Mouse (Mus musculus): ENCODE data around the gene Hilpda.

- no peak for TF ChIP-seq CTCF (IDR thresholded peaks at IDR 0.05; ENCODE audit: extremely low read depth, insufficient read length, insufficient replicate concordance, low read depth, low read length)
- TF ChIP-seq POLR2A (IDR thresholded peaks at IDR 0.05; ENCODE audit: low read depth, low read length), result no peak
These were observed 15.2 kb downstream of the Hilpda start for GRCm38 (mm10) chr6:29287481-29287880.

Data from small intestine, adult 2 months (tissue).